Mouse (Mus musculus) kidney, adult 2 months (tissue): ENCODE measurements around the gene Tmem151a. TPM values are rescaled to one million over a fixed set of nuclear protein-coding genes. Genes with fewer than 3 reads are reported as not detected.

Experiments used
- DNase-seq: peaks from one replicate; pipeline ENCODE4 v3.0.0; 2021
- H3K27ac ChIP-seq: fragments of 200-500 bp; 2 replicates; pipeline ENCODE4 v1.5.1; 2012; ENCODE audit warnings: low read depth, low read length, control low read depth, inconsistent platforms; ENCODE audit not compliant: insufficient read depth
- H3K27me3 ChIP-seq: fragments of 200-500 bp; replicated peaks from 2 replicates; pipeline ENCODE4 v1.6.1; 2012; ENCODE audit warnings: mild to moderate bottlenecking, moderate library complexity, low read length, inconsistent platforms; ENCODE audit not compliant: control insufficient read depth, insufficient read depth
- H3K36me3 ChIP-seq: fragments of 200-500 bp; 2 replicates; pipeline ENCODE4 v1.6.1; 2012; ENCODE audit warnings: mild to moderate bottlenecking, moderate library complexity, low read length, inconsistent platforms; ENCODE audit not compliant: control insufficient read depth, insufficient read depth
- H3K4me1 ChIP-seq: fragments of 200-500 bp; 2 replicates; pipeline ENCODE4 v1.6.1; 2011; ENCODE audit warnings: low read length; ENCODE audit not compliant: control insufficient read depth, insufficient read depth
- H3K4me3 ChIP-seq: fragments of 200-500 bp; 2 replicates; pipeline ENCODE4 v1.5.1; 2011; ENCODE audit warnings: mild to moderate bottlenecking, low read depth, low read length, control low read depth; ENCODE audit not compliant: insufficient read depth
- CTCF ChIP-seq: fragments of 200-500 bp; conservative IDR thresholded peaks from 2 replicates; pipeline ENCODE4 v1.5.1; 2011; ENCODE audit warnings: low read depth, mild to moderate bottlenecking, control low read depth, low read length, moderate library complexity, mixed read lengths; ENCODE audit not compliant: insufficient read depth, insufficient read length
- POLR2A ChIP-seq: fragments of 200-500 bp; IDR thresholded peaks from one replicate; pipeline ENCODE4 v1.6.1; 2011; ENCODE audit warnings: low read depth, low read length, control low read depth
- WGBS: fragments of 180-500 bp; shearing (Covaris S2); methylation state at CpG from one replicate; pipeline ENCODE4 v1.1.7; 2018; 5-methylcytosine and 5-hydroxymethylcytosine counted together
- polyA plus RNA-seq: library from polyadenylated mRNA; depleted of rRNA; stranded (reverse); fragments of >200 nt; gene quantifications from 2 replicates; pipeline ENCODE4 v1.2.3, GENCODE M21; 2012; rRNA removed

Tmem151a gene
- polyA plus RNA-seq, 1 experiment = 4.9 TPM

DNA sequence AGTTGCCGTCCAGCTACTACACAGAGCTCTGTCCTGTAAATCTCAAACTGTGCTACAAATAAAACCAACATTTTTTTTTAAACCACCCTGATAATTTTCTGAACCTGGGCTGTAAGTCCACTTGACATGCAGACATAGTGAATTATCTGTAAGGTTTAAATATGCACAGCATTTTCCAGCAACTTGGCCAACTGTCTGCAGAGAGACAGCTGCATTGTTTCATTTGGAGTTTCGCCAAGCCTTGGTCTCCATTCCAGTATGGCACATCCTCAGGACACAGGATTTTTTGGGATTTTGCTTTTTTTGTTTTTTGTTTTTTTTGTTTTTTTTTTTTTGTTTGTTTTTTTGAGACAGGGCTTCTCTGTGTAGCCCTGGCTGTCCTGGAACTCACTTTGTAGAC lies 63.9 kb downstream of the Tmem151a start:
- peaks cover 1% of the 10 kb centered on the region; the same call in 1 of the 2 replicates for H3K4me1 ChIP-seq
- DNase-seq = no peak
- no peak for TF ChIP-seq POLR2A
- no peak for TF ChIP-seq CTCF
- no peaks in the 10 kb centered on the region for H3K27me3 ChIP-seq
- no peak overlapping the region for H3K27ac ChIP-seq
- no peaks in the 10 kb centered on the region for H3K36me3 ChIP-seq
- no peak overlapping the region for H3K4me3 ChIP-seq
- 74% methylated on average over 2 of the region's 2 CpGs for WGBS

Other genes starting within 250 kb of the Tmem151a start
- gene Ccs, start 246.2 kb downstream of the Tmem151a start, polyA plus RNA-seq = 144 and 192 TPM in 2 replicates
- 0.08 and 0.15 TPM in 2 replicates for gene Ccdc87, start 246.2 kb downstream of the Tmem151a start, polyA plus RNA-seq
- gene Ctsf, start 230.4 kb downstream of the Tmem151a start, polyA plus RNA-seq = 150 and 249 TPM in 2 replicates
- 0.61 and 13.4 TPM in 2 replicates for gene Actn3, start 207.6 kb downstream of the Tmem151a start, polyA plus RNA-seq
- 19.8 and 26.9 TPM in 2 replicates for gene Zdhhc24, start 206.9 kb downstream of the Tmem151a start, polyA plus RNA-seq
- 10.4 and 10.6 TPM in 2 replicates for gene Bbs1, start 178.9 kb downstream of the Tmem151a start, polyA plus RNA-seq
- 73.8 and 84.4 TPM in 2 replicates for gene Dpp3, start 157.2 kb downstream of the Tmem151a start, polyA plus RNA-seq
- 2.7 and 3.6 TPM in 2 replicates for gene Peli3, start 142.4 kb downstream of the Tmem151a start, polyA plus RNA-seq
- 47.6 and 55.2 TPM in 2 replicates for gene Mrpl11, start 123.4 kb downstream of the Tmem151a start, polyA plus RNA-seq
- 0.05 and 0.23 TPM in 2 replicates for gene Npas4, start 95.2 kb downstream of the Tmem151a start, polyA plus RNA-seq
- 14.2 and 14.4 TPM in 2 replicates for gene Slc29a2, start 61.7 kb downstream of the Tmem151a start, polyA plus RNA-seq
- gene B4gat1, start 46.7 kb downstream of the Tmem151a start, polyA plus RNA-seq = 45.0 and 50.6 TPM in 2 replicates
- 0.46 and 0.66 TPM in 2 replicates for gene AC124502.3, start 46.6 kb downstream of the Tmem151a start, polyA plus RNA-seq
- gene Brms1, start 44.2 kb downstream of the Tmem151a start, polyA plus RNA-seq = 36.5 and 38.7 TPM in 2 replicates
- 2.8 and 4.7 TPM in 2 replicates for gene Rin1, start 35.0 kb downstream of the Tmem151a start, polyA plus RNA-seq
- gene Cd248, start 17.5 kb downstream of the Tmem151a start, polyA plus RNA-seq = 10.7 and 10.8 TPM in 2 replicates
- gene Yif1a, start 3.0 kb upstream of the Tmem151a start, polyA plus RNA-seq = 258 and 297 TPM in 2 replicates
- 0.36 and 0.37 TPM in 2 replicates for gene Cnih2, start 13.0 kb upstream of the Tmem151a start, polyA plus RNA-seq
- gene Rab1b, start 21.5 kb upstream of the Tmem151a start, polyA plus RNA-seq = 246 and 280 TPM in 2 replicates
- gene Klc2, start 33.0 kb upstream of the Tmem151a start, polyA plus RNA-seq = 38.8 and 46.0 TPM in 2 replicates
- gene Pacs1, start 187.6 kb upstream of the Tmem151a start, polyA plus RNA-seq = 14.3 and 16.1 TPM in 2 replicates
- 95.8 and 109 TPM in 2 replicates for gene Sf3b2, start 209.9 kb upstream of the Tmem151a start, polyA plus RNA-seq
- gene Gal3st3, start 212.8 kb upstream of the Tmem151a start, polyA plus RNA-seq = 0.28 and 0.43 TPM in 2 replicates